Mouse (Mus musculus): ENCODE results near the gene Atp6v1e2.

- no peak for TF ChIP-seq CTCF (IDR thresholded peaks at IDR 0.05; ENCODE audit: low read depth)
- TF ChIP-seq EP300 (optimal IDR thresholded peaks at IDR 0.05), result no peak
Observed at GRCm38 (mm10) chr17:86997323-86997722, 49.6 kb upstream of the Atp6v1e2 start.
